Mouse (Mus musculus) forebrain, embryonic 13.5 days (tissue): ENCODE results near the gene Slc17a7. TPM values are rescaled to one million over a fixed set of nuclear protein-coding genes. Genes with fewer than 3 reads are reported as not detected.

Source experiments
- ATAC-seq: fragments of 200-750 bp; cut with Nextera tagmentation; 2 replicates; pipeline ENCODE4 v1.8.0; 2017
- H3K27ac ChIP-seq: fragments of 300-500 bp; sonication (generic); 2 replicates; pipeline ENCODE4 v1.5.1; 2015; ENCODE audit warnings: inconsistent platforms, mild to moderate bottlenecking, moderate library complexity
- H3K27me3 ChIP-seq: fragments of 300-500 bp; sonication (generic); 2 replicates; pipeline ENCODE4 v1.6.1; 2015; ENCODE audit warnings: mild to moderate bottlenecking, inconsistent platforms
- H3K36me3 ChIP-seq: fragments of 300-500 bp; sonication (generic); 2 replicates; pipeline ENCODE4 v1.6.1; 2015; ENCODE audit warnings: mild to moderate bottlenecking, inconsistent platforms; ENCODE audit not compliant: poor library complexity, severe bottlenecking
- H3K4me1 ChIP-seq: fragments of 300-500 bp; sonication (generic); 2 replicates; pipeline ENCODE4 v1.6.1; 2015; ENCODE audit warnings: inconsistent platforms
- H3K4me2 ChIP-seq: fragments of 300-500 bp; sonication (generic); 2 replicates; pipeline ENCODE4 v1.6.1; 2015; ENCODE audit warnings: inconsistent platforms, mild to moderate bottlenecking, moderate library complexity
- H3K4me3 ChIP-seq: fragments of 300-500 bp; sonication (generic); 2 replicates; pipeline ENCODE4 v1.5.1; 2015; ENCODE audit warnings: mild to moderate bottlenecking, inconsistent platforms
- H3K9ac ChIP-seq: fragments of 300-500 bp; sonication (generic); 2 replicates; pipeline ENCODE4 v1.6.1; 2015; ENCODE audit warnings: mild to moderate bottlenecking, inconsistent platforms
- H3K9me3 ChIP-seq: fragments of 300-500 bp; sonication (generic); replicated peaks from 2 replicates; pipeline ENCODE4 v1.6.1; 2016; ENCODE audit warnings: inconsistent platforms
- WGBS: fragments of 180-500 bp; shearing (Covaris S2); methylation state at CpG from one replicate; pipeline ENCODE4 v1.1.7; 2015; 5-methylcytosine and 5-hydroxymethylcytosine counted together
- polyA plus RNA-seq: library from polyadenylated mRNA; unstranded; fragments of >200 nt; fragmentation: Nextera tagmentation; extraction: Ambion mirVana; gene quantifications from 2 replicates; pipeline ENCODE4 v1.2.1, GENCODE M21; 2015

The Slc17a7 gene
- polyA plus RNA-seq, 1 experiment from 2014 or later: 14.2 TPM

GRCm38 (mm10) chr7:45126147-45126843 lies 37.5 kb upstream of the Slc17a7 start:
- Histone ChIP-seq H3K9ac (peak overlapping the region; percentile 98), H3K4me1 (peaks cover 58% of the 10 kb centered on the region), H3K4me3 (peak overlapping the region; percentile 82), H3K4me2 (peak overlapping the region; percentile 90), H3K9me3 (no peaks in the 10 kb centered on the region), H3K36me3 (peaks cover 46% of the 10 kb centered on the region), H3K27me3 (no peaks in the 10 kb centered on the region), H3K27ac (peak overlapping the region; percentile 89)
- WGBS: 76% methylated on average over 17 of the region's 17 CpGs
- no peak for ATAC-seq

GRCm38 (mm10) chr7:45126844-45127699 lies 36.7 kb upstream of the Slc17a7 start:
- peaks cover 38% of the 10 kb centered on the region for H3K36me3 ChIP-seq
- peak overlapping the region; percentile 98 for H3K9ac ChIP-seq
- H3K4me2 ChIP-seq: peak overlapping the region; percentile 90
- WGBS: 51% methylated on average over 21 of the region's 21 CpGs
- peak overlapping the region; percentile 82 for H3K4me3 ChIP-seq
- no peaks in the 10 kb centered on the region for H3K27me3 ChIP-seq
- no peaks in the 10 kb centered on the region for H3K9me3 ChIP-seq
- H3K27ac ChIP-seq: peak overlapping the region; percentile 89
- no peak for ATAC-seq
- H3K4me1 ChIP-seq: peaks cover 51% of the 10 kb centered on the region

DNA sequence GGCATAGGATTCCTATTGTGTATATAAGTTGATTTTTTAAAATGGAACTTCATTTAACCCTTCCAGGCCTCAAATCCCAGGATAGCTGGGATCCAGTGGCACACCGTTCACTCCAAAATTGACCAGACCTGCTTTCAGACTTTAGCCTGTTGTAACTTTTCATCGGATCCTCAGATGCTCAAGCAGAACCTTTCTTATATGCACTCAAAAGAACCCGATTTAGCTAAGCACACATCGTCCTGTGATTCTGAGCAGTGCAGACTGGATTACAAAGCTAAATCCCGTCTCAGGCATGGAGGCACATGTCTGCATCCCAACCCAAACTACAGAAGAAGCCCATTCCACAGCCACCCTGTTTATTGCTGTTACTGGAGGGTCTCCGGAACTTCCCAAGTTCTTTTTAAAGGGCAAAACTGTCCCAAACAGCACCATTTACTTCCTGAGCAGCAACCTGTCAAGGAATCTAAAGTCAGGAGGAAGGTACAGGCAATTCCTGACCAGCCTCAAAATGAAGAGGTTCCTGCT lies 36.0 kb upstream of the Slc17a7 start:
- H3K4me3 ChIP-seq: peak overlapping the region; percentile 82
- 0% methylated on average over 6 of the region's 6 CpGs for WGBS
- H3K4me1 ChIP-seq: peaks cover 44% of the 10 kb centered on the region
- H3K4me2 ChIP-seq: peak overlapping the region; percentile 90
- H3K27ac ChIP-seq: peak overlapping the region; percentile 89
- H3K9ac ChIP-seq: peak overlapping the region; percentile 98
- peaks cover 31% of the 10 kb centered on the region for H3K36me3 ChIP-seq
- no peak for ATAC-seq
- H3K9me3 ChIP-seq: no peaks in the 10 kb centered on the region
- no peaks in the 10 kb centered on the region for H3K27me3 ChIP-seq

DNA sequence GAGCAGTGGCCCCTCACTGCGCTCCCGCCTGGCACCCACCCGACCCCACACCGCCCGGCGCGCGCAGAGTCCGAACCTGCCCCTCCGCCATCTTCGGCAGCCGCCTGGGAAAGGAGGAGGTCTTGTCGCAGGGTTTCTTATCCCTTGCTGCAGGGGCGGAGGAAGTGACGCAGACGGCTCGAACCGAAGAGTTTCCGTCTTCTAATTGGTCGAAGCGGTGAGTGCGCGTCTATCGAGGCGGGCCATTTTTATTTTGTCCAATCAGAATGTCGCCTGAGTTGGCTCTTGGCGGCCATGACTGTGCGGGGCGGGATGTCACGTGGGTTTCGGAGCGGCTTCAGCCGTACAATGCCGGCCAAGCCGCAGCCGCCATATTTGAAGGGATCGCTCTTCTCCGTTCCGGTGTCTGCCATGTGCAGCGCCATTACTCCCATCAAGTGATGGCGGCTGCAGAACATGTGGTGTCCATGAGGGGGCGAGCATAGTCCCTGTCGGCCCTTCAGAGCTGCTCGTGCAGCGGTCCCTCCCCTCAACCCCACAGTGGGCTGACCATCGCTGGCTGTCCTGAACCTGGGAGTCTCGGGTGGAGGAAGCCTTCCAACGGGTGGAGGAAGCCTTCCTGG lies 35.0 kb upstream of the Slc17a7 start, which contains the start of gene Rpl13a:
Rpl13a (minus strand) TSS at position 138 of the 623 bp plus-strand sequence.
- peaks cover 37% of the 10 kb centered on the region for H3K4me1 ChIP-seq
- WGBS: under 1% methylated on average over 48 of the region's 48 CpGs
- peak; percentile 94 for ATAC-seq
- H3K27me3 ChIP-seq: no peaks in the 10 kb centered on the region
- H3K36me3 ChIP-seq: peaks cover 26% of the 10 kb centered on the region
- peak within 1 kb of the TSS; percentile 90 for H3K4me2 ChIP-seq
- H3K9me3 ChIP-seq: no peaks in the 10 kb centered on the region
- H3K27ac ChIP-seq: peak within 1 kb of the TSS; percentile 93
- H3K4me3 ChIP-seq: peak within 1 kb of the TSS; percentile 82
- H3K9ac ChIP-seq: peak within 1 kb of the TSS; percentile 98

- Histone ChIP-seq H3K4me3 (peak overlapping the region; percentile 82), H3K9ac (peak overlapping the region; percentile 77), H3K4me1 (peaks cover 37% of the 10 kb centered on the region), H3K27ac (peak overlapping the region; percentile 93), H3K36me3 (peaks cover 26% of the 10 kb centered on the region), H3K4me2 (peak overlapping the region; percentile 64), H3K27me3 (peaks cover under 1% of the 10 kb centered on the region; the same call in 1 of the 2 replicates), H3K9me3 (no peaks in the 10 kb centered on the region)
- WGBS: 1% methylated on average over 17 of the region's 17 CpGs
- ATAC-seq: no peak
Observed at GRCm38 (mm10) chr7:45129318-45129717, 34.4 kb upstream of the Slc17a7 start.

- H3K4me3 ChIP-seq: peak overlapping the region; percentile 82
- H3K9me3 ChIP-seq: no peaks in the 10 kb centered on the region
- H3K4me1 ChIP-seq: peaks cover 33% of the 10 kb centered on the region
- H3K4me2 ChIP-seq: peak overlapping the region; percentile 64
- 64% methylated on average over 15 of the region's 15 CpGs for WGBS
- H3K27ac ChIP-seq: peak overlapping the region; percentile 93
- peaks cover 25% of the 10 kb centered on the region for H3K36me3 ChIP-seq
- H3K9ac ChIP-seq: peak overlapping the region; percentile 77
- no peak for ATAC-seq
- peaks cover 7% of the 10 kb centered on the region for H3K27me3 ChIP-seq
Observed at GRCm38 (mm10) chr7:45129776-45130512, 33.8 kb upstream of the Slc17a7 start.

DNA sequence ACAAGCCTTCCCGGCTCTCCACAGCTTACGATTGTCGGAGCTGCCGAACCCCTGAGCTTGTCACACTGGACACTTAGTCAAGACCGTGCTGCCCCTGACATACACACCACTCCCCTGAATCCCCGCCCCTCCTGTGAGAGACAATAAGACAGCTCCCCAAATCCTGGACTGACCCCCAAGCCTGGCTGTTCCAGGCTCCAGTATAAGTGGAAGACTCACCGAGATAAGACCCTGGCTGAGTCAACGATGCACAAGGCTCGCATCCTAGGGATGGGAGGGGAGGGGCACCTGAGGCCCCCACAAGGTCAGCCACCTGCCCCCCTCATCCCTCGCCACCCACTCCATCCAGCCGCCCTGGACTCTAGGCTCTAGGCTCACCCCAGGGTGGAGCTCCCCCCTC lies 31.9 kb upstream of the Slc17a7 start:
- Histone ChIP-seq H3K4me1 (peaks cover 24% of the 10 kb centered on the region), H3K9ac (0 out of 2 replicates have a peak overlapping the region, but pooled peaks have one; percentile 8), H3K27ac (no peak overlapping the region), H3K4me2 (no peak overlapping the region), H3K9me3 (no peaks in the 10 kb centered on the region), H3K4me3 (no peak overlapping the region), H3K27me3 (peaks cover 18% of the 10 kb centered on the region), H3K36me3 (peaks cover 6% of the 10 kb centered on the region)
- 82% methylated on average over 11 of the region's 11 CpGs for WGBS
- ATAC-seq: no peak

DNA sequence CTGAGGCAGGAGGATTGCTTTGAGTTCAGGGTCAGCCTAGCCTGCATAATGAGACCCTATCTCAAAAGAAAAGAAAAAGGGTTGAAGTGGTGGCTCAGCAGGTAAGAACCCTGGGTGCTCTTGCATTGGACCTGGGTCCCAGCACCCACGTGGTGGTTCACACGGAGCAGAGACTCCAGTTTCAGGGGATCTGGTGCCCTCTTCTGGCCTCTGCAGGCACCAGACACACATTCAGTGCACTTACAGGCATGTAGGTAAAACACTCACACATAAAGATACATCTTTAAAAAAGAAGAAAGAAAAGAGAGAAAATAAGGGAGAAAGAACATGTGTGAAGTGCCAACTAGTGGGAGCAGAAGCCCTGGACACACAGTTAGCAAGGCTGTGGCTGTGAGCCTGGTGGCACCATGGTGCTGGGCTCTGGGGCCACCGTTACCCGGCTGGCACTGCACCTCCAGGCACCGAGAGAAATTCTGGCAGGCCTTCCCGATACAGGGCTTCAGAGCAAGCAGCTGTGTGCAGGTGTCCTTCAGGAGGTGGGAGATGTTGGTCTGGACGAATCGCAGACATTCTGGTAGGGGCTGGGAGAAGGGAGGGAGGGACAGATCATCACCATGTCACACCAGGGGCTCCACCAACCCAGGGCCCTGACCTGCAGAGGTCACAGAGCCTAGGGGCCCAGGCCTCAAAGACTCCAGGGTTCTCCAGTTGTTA lies 30.1 kb upstream of the Slc17a7 start:
- Histone ChIP-seq H3K27me3 (peaks cover 23% of the 10 kb centered on the region), H3K4me2 (no peak overlapping the region), H3K4me3 (no peak overlapping the region), H3K27ac (no peak overlapping the region), H3K4me1 (peaks cover 14% of the 10 kb centered on the region), H3K9ac (no peak overlapping the region), H3K9me3 (no peaks in the 10 kb centered on the region), H3K36me3 (no peaks in the 10 kb centered on the region)
- 77% methylated on average over 8 of the region's 8 CpGs for WGBS
- no peak for ATAC-seq

GRCm38 (mm10) chr7:45134544-45135026 lies 29.2 kb upstream of the Slc17a7 start:
- Histone ChIP-seq H3K4me1 (peaks cover 10% of the 10 kb centered on the region), H3K9ac (no peak overlapping the region), H3K36me3 (no peaks in the 10 kb centered on the region), H3K4me3 (no peak overlapping the region), H3K27me3 (peaks cover 23% of the 10 kb centered on the region), H3K9me3 (no peaks in the 10 kb centered on the region), H3K27ac (no peak overlapping the region), H3K4me2 (no peak overlapping the region)
- no peak for ATAC-seq
- WGBS: 10% methylated on average over 12 of the region's 12 CpGs

DNA sequence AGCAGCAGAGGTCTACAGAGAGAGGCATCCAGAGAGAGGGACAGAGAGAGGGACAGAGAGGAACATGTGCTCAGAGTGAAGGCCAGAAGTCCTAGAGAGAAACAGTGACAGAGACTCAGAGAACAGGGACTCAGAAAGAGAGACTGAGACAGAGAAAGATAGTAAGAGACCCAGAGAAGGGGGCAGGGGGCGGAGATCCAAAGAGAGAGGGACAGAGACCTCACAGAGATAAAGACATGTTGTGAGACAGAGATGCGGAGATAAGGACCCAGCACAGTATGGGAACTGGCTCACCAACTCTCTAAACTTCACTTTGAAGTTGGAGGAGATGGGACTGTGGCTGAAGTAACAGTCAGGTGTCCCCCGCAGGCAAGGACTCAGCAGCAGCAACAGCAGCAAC lies 28.4 kb upstream of the Slc17a7 start:
- H3K4me1 ChIP-seq: peaks cover 6% of the 10 kb centered on the region; the same call in 1 of the 2 replicates
- H3K9ac ChIP-seq: peak overlapping the region; percentile 59; the same call in 1 of the 2 replicates
- H3K9me3 ChIP-seq: no peaks in the 10 kb centered on the region
- ATAC-seq: 0 out of 2 replicates have a peak, but pooled peaks have one; percentile 6
- peak overlapping the region; percentile 67; the same call in 1 of the 2 replicates for H3K4me2 ChIP-seq
- 69% methylated on average over 3 of the region's 3 CpGs for WGBS
- no peaks in the 10 kb centered on the region for H3K36me3 ChIP-seq
- peaks cover 23% of the 10 kb centered on the region for H3K27me3 ChIP-seq
- no peak overlapping the region for H3K27ac ChIP-seq
- H3K4me3 ChIP-seq: no peak overlapping the region; the same call in 1 of the 2 replicates
